Mouse (Mus musculus): ENCODE measurements at regions not wholly inside any gene's neighbourhood (a gene's known extent, or its start where the extent isn't known, plus 50 kb on each side); places are given as distances from the start of the nearest gene placed in this dataset.

DNA sequence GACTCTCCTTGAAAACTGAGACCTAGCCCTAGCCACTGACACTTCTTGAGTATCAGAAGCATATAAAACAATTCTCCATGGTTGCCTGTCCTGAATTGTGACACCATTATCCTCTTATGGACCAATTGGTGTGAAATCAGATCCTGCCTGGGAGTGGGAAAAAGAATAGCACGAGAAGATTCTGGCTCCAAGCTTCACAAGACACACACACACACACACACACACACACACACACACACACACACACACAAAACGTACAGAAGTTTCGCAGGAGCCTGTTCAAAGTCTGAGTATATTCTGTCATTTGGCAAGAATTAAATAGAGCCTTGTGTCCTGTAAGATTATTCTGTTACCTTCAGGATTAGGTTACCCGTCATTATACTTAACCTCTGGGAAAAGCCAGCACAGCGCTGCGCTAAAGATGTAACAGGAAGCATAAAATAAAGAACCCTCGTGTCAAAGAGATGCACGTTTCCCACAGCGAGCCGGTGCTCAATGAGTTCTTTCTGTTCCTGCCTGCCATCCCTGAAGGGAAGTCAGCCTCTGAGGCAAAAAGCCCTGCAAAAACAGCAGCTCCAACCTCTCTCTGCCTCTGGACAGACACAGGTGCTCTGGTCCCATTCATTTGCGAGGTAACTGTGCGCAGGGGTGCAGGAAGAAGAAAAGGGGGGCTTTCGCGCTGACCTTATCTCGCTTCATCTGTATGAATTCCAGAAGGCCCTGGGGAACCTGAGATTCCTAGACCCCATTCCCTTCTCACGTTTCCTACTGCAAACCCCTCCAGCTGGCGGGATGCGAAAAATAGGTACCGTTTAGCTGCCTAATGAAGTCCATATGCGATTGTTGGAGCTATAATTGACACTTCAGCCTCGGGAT lies 178.4 kb upstream of the Elac2 start:
- H3K27me3 ChIP-seq (ENCODE audit: control insufficient read depth, insufficient read depth, low read depth, low read length) = no peaks in the 10 kb centered on the region
- WGBS (ENCODE audit: insufficient replicate concordance) = 37% methylated on average over 21 of the region's 21 CpGs
- peak overlapping the region; percentile 30; the same call in 1 of the 2 replicates for H3K9ac ChIP-seq (ENCODE audit: low read depth, low read length)
- no peak overlapping the region for H3K4me3 ChIP-seq (ENCODE audit: low read depth, low read length)
- peak overlapping the region; percentile 86 for H3K27ac ChIP-seq (ENCODE audit: low read length)
- ATAC-seq (ENCODE audit: low read depth) = no peak
- peaks cover 20% of the 10 kb centered on the region for H3K4me1 ChIP-seq (ENCODE audit: control insufficient read depth, low read depth, low read length)
- no peaks in the 10 kb centered on the region for H3K36me3 ChIP-seq (ENCODE audit: control insufficient read depth, insufficient read depth)
- peak overlapping the region; percentile 56 for H3K4me2 ChIP-seq (ENCODE audit: low read depth, low read length)
- H3K9me3 ChIP-seq (replicated peaks; ENCODE audit: control insufficient read depth, low read length) = no peaks in the 10 kb centered on the region

DNA sequence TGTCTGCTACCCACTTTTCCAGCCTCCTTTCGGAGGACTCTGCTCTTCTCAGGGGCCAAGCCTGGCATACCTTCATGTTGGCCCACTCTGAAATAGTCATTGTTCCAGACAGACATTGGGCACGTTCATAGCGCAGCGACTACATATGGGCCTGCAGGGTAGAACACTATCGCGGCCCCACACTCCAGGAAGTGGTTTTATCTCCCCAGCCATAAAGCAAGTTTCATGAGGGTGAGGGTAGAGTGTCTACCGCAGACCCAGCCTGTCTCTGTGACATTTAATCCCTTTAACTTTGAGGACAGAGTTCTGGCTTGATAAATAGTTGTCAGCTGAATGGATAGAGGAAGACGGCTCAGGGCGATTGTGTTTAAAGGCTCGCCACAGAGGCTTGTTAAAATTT lies 177.5 kb upstream of the Elac2 start:
- H3K4me2 ChIP-seq (ENCODE audit: low read depth, low read length) = peak overlapping the region; percentile 56

DNA sequence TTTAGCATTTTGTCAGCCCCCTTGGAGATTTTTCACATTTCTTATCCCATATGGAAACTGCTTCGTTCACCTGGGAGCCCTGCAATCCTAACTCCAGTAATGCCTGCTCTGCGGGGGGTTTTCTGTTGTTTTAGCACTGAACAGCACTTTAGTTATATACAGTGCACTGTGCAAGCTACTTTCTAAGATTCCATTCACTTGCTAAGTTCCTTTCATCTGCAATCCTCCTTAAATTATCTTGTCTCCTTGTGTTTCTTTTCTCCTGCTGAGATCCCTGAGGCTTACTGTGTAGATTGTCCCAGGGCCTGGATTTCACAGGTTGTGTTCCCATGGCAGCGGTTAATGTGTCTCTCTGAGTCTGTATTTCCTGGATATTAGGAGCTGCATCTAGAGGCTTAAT lies 173.3 kb upstream of the Elac2 start:
- H3K27ac ChIP-seq (ENCODE audit: low read length) = no peak overlapping the region
- no peaks in the 10 kb centered on the region for H3K36me3 ChIP-seq (ENCODE audit: control insufficient read depth, insufficient read depth)
- no peaks in the 10 kb centered on the region for H3K9me3 ChIP-seq (replicated peaks; ENCODE audit: control insufficient read depth, low read length)
- no peaks in the 10 kb centered on the region for H3K27me3 ChIP-seq (ENCODE audit: control insufficient read depth, insufficient read depth, low read depth, low read length)
- H3K4me3 ChIP-seq (ENCODE audit: low read depth, low read length) = no peak overlapping the region
- 84% methylated on average over 3 of the region's 3 CpGs for WGBS (ENCODE audit: insufficient replicate concordance)
- no peak overlapping the region for H3K9ac ChIP-seq (ENCODE audit: low read depth, low read length)
- H3K4me1 ChIP-seq (ENCODE audit: control insufficient read depth, low read depth, low read length) = peaks cover 18% of the 10 kb centered on the region
- no peak overlapping the region for H3K4me2 ChIP-seq (ENCODE audit: low read depth, low read length)
- ATAC-seq (ENCODE audit: low read depth) = no peak

More for the DNA sequence above, 177.5 kb upstream of the Elac2 start:
- peak; percentile 100 for ATAC-seq (ENCODE audit: low read depth)
- 10% methylated on average over 10 of the region's 10 CpGs for WGBS (ENCODE audit: insufficient replicate concordance)
- peak overlapping the region; percentile 20 for H3K4me3 ChIP-seq (ENCODE audit: low read depth, low read length)
- no peaks in the 10 kb centered on the region for H3K9me3 ChIP-seq (replicated peaks; ENCODE audit: control insufficient read depth, low read length)
- H3K9ac ChIP-seq (ENCODE audit: low read depth, low read length) = peak overlapping the region; percentile 30; the same call in 1 of the 2 replicates
- H3K4me1 ChIP-seq (ENCODE audit: control insufficient read depth, low read depth, low read length) = peaks cover 20% of the 10 kb centered on the region
- H3K27me3 ChIP-seq (ENCODE audit: control insufficient read depth, insufficient read depth, low read depth, low read length) = no peaks in the 10 kb centered on the region
- H3K27ac ChIP-seq (ENCODE audit: low read length) = peak overlapping the region; percentile 86
- no peaks in the 10 kb centered on the region for H3K36me3 ChIP-seq (ENCODE audit: control insufficient read depth, insufficient read depth)

DNA sequence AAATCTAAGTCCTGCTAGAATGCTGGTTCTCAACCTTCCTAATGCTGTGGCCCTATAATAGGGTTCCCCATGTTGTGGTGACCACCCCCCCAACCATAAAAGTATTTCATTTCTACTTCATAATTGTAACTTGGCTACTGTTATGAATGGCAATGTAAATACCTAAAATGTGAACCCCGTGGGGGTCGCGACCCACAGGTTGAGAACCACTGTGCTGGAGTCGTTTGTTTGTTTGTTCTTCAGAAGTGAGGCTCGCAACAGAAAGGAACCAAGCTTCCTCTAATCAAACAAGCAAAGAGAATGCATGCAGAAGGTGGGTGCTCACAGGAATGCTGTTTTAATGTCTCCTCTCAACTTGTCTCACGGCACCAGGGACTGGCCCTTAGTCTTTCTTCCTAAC lies 166.4 kb upstream of the Elac2 start:
- ATAC-seq (ENCODE audit: low read depth) = no peak
- 67% methylated on average over 6 of the region's 6 CpGs for WGBS (ENCODE audit: insufficient replicate concordance)
- H3K4me1 ChIP-seq (ENCODE audit: control insufficient read depth, low read depth, low read length) = no peaks in the 10 kb centered on the region
- no peak overlapping the region for H3K27ac ChIP-seq (ENCODE audit: low read length)
- H3K4me3 ChIP-seq (ENCODE audit: low read depth, low read length) = no peak overlapping the region
- H3K27me3 ChIP-seq (ENCODE audit: control insufficient read depth, insufficient read depth, low read depth, low read length) = no peaks in the 10 kb centered on the region
- H3K4me2 ChIP-seq (ENCODE audit: low read depth, low read length) = no peak overlapping the region
- H3K9me3 ChIP-seq (replicated peaks; ENCODE audit: control insufficient read depth, low read length) = no peaks in the 10 kb centered on the region
- H3K9ac ChIP-seq (ENCODE audit: low read depth, low read length) = no peak overlapping the region
- no peaks in the 10 kb centered on the region for H3K36me3 ChIP-seq (ENCODE audit: control insufficient read depth, insufficient read depth)

DNA sequence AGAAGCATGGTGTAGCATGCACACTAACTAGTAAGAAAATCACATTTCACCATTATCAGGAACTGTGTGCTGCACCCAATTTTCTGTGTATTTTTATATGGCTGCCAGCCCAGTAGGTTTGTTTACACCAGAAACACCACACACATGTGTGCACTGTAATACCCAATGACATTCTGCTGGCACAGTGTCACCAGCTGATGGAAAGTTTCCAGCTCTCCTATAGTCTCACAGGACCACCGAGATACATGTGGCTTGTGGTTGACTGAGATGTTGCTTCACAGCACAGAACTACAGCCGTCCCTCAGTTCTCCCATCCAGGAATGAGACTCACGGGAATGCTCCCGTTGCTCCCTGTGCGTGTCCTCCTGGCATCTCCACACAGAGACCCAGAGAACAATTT lies 149.4 kb upstream of the Elac2 start:
- no peaks in the 10 kb centered on the region; the same call in 1 of the 2 replicates for H3K4me1 ChIP-seq (ENCODE audit: control insufficient read depth, low read depth, low read length)

DNA sequence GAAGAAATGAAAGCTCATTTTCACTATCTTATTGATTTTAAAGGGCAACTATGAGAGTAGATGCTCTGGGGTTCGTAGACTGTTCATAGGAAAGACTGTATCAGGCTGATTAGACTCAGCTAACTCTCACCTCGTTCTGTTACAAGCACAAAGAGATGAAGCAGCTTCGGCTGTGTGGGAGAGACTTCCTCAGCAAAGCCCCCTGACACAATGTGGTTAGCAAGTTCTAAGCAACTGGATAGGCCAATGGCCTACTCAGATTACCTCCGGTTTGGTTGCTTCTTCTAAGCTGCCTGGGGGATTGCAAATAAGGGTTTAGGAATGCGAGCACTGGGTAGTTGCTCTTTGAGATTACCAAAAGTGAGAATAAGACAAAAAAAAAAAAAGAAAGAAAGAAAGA lies 146.4 kb upstream of the Elac2 start:
- Histone ChIP-seq H3K27ac (ENCODE audit: low read length) (no peak overlapping the region), H3K36me3 (ENCODE audit: control insufficient read depth, insufficient read depth) (no peaks in the 10 kb centered on the region), H3K9ac (ENCODE audit: low read depth, low read length) (no peak overlapping the region), H3K4me3 (ENCODE audit: low read depth, low read length) (no peak overlapping the region), H3K9me3 (replicated peaks; ENCODE audit: control insufficient read depth, low read length) (no peaks in the 10 kb centered on the region), H3K27me3 (ENCODE audit: control insufficient read depth, insufficient read depth, low read depth, low read length) (no peaks in the 10 kb centered on the region), H3K4me2 (ENCODE audit: low read depth, low read length) (no peak overlapping the region), H3K4me1 (ENCODE audit: control insufficient read depth, low read depth, low read length) (no peaks in the 10 kb centered on the region; the same call in 1 of the 2 replicates)
- no peak for ATAC-seq (ENCODE audit: low read depth)
- WGBS (ENCODE audit: insufficient replicate concordance) = 25% methylated on average over 5 of the region's 5 CpGs

More for the DNA sequence above, 149.4 kb upstream of the Elac2 start:
- no peak overlapping the region for H3K4me2 ChIP-seq (ENCODE audit: low read depth, low read length)
- no peaks in the 10 kb centered on the region for H3K27me3 ChIP-seq (ENCODE audit: control insufficient read depth, insufficient read depth, low read depth, low read length)
- 72% methylated on average over 5 of the region's 5 CpGs for WGBS (ENCODE audit: insufficient replicate concordance)
- no peak overlapping the region for H3K27ac ChIP-seq (ENCODE audit: low read length)
- no peak overlapping the region for H3K4me3 ChIP-seq (ENCODE audit: low read depth, low read length)
- ATAC-seq (ENCODE audit: low read depth) = no peak
- no peaks in the 10 kb centered on the region for H3K9me3 ChIP-seq (replicated peaks; ENCODE audit: control insufficient read depth, low read length)
- no peaks in the 10 kb centered on the region for H3K36me3 ChIP-seq (ENCODE audit: control insufficient read depth, insufficient read depth)
- no peak overlapping the region for H3K9ac ChIP-seq (ENCODE audit: low read depth, low read length)

DNA sequence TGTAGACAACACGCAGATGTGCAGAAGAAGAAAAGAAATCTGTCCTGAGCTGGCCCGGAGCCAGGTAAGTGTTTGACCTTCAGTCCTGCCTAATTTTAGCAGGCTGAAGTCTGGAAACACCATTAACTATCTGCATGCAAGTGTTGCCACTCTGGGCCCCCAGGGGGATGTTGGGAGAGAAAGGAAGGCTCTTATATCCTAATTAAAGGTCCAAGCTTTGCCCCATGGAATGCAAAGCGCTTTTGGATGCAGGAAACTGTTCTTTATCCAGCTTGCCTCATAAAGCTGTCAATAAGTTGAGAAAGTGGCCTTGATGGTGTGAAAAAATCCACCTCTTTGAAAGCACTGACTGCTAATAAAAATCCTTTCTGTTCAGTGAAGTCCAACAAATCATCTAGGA lies 145.1 kb upstream of the Elac2 start:
- Histone ChIP-seq H3K36me3 (ENCODE audit: control insufficient read depth, insufficient read depth) (no peaks in the 10 kb centered on the region), H3K4me1 (ENCODE audit: control insufficient read depth, low read depth, low read length) (peaks cover under 1% of the 10 kb centered on the region; the same call in 1 of the 2 replicates), H3K4me3 (ENCODE audit: low read depth, low read length) (no peak overlapping the region), H3K27me3 (ENCODE audit: control insufficient read depth, insufficient read depth, low read depth, low read length) (no peaks in the 10 kb centered on the region), H3K27ac (ENCODE audit: low read length) (no peak overlapping the region), H3K9ac (ENCODE audit: low read depth, low read length) (no peak overlapping the region), H3K9me3 (replicated peaks; ENCODE audit: control insufficient read depth, low read length) (no peaks in the 10 kb centered on the region), H3K4me2 (ENCODE audit: low read depth, low read length) (no peak overlapping the region)
- WGBS (ENCODE audit: insufficient replicate concordance) = 66% methylated on average over 3 of the region's 3 CpGs
- ATAC-seq (ENCODE audit: low read depth) = no peak

DNA sequence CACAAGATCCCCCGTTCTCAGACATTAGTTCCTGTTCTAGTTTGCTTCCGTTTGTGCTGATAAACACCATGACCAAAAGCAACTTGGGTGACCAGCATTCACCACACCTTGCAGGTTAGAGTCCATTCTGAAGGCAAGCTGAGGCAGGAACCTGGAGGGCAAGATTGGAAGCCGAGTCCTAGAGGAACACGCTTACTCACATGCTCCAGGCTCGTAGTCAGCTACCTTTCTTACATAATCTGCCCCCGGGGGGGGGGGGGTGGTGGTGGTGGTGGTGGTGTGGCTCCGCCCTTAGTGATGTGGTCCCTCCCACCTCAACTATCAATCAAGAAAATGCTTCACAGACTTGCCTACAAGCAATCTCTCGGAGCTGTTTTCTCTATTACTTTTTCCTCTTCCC lies 142.1 kb upstream of the Elac2 start:
- peaks cover 20% of the 10 kb centered on the region for H3K4me1 ChIP-seq (ENCODE audit: control insufficient read depth, low read depth, low read length)
- H3K9me3 ChIP-seq (replicated peaks; ENCODE audit: control insufficient read depth, low read length) = no peaks in the 10 kb centered on the region
- H3K27ac ChIP-seq (ENCODE audit: low read length) = no peak overlapping the region
- H3K4me2 ChIP-seq (ENCODE audit: low read depth, low read length) = no peak overlapping the region
- no peaks in the 10 kb centered on the region for H3K27me3 ChIP-seq (ENCODE audit: control insufficient read depth, insufficient read depth, low read depth, low read length)
- H3K9ac ChIP-seq (ENCODE audit: low read depth, low read length) = no peak overlapping the region
- H3K4me3 ChIP-seq (ENCODE audit: low read depth, low read length) = no peak overlapping the region
- no peak for ATAC-seq (ENCODE audit: low read depth)
- 58% methylated on average over 7 of the region's 8 CpGs for WGBS (ENCODE audit: insufficient replicate concordance)
- H3K36me3 ChIP-seq (ENCODE audit: control insufficient read depth, insufficient read depth) = no peaks in the 10 kb centered on the region

DNA sequence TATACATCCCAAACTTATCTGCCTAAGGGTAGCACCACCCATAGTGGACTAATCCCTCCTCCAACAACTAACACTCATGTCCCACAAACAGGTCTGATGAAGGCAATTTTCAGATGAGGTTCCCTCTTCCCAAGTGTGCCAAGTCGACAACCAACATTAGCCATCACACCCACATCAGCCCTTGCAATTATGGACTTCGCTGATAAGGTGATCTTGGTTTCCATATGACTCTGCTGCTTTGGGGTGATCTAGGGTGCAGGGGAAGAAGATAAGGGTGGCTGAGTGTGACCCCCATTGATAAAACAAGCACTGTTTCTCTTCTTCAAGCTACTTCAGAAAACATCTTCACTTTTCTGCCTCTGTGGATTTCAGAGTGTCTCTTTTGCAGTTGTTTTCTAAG lies 137.7 kb upstream of the Elac2 start:
- Histone ChIP-seq H3K27me3 (ENCODE audit: control insufficient read depth, insufficient read depth, low read depth, low read length) (no peaks in the 10 kb centered on the region), H3K9me3 (replicated peaks; ENCODE audit: control insufficient read depth, low read length) (no peaks in the 10 kb centered on the region), H3K36me3 (ENCODE audit: control insufficient read depth, insufficient read depth) (no peaks in the 10 kb centered on the region), H3K4me3 (ENCODE audit: low read depth, low read length) (peak overlapping the region; percentile 14; the same call in 1 of the 2 replicates), H3K27ac (ENCODE audit: low read length) (peak overlapping the region; percentile 93), H3K4me1 (ENCODE audit: control insufficient read depth, low read depth, low read length) (peaks cover 37% of the 10 kb centered on the region), H3K4me2 (ENCODE audit: low read depth, low read length) (peak overlapping the region; percentile 58), H3K9ac (ENCODE audit: low read depth, low read length) (peak overlapping the region; percentile 19)
- peak; percentile 92 for ATAC-seq (ENCODE audit: low read depth)
- WGBS (ENCODE audit: insufficient replicate concordance) = 38% methylated on average over 2 of the region's 2 CpGs

Measured in liver, embryonic 16.5 days (tissue).